Mouse (Mus musculus) ovary, adult 18-20 months (tissue): ENCODE results near the gene Fanci.

Experiments used
- DNase-seq: peaks from one replicate; pipeline ENCODE4 v3.0.0; 2022; ENCODE audit warnings: low spot score, mixed read lengths

Gene Fanci

GRCm38 (mm10) chr7:79391883-79392649 is at the start of gene Fanci:
Gene Fanci, plus strand, starts transcription at chr7:79391929.
- peak; percentile 81 for DNase-seq

GRCm38 (mm10) chr7:79345902-79346301 is 45.8 kb upstream of the Fanci start:
- DNase-seq = no peak

- no peak for DNase-seq
These were observed 45.1 kb upstream of the Fanci start for GRCm38 (mm10) chr7:79346555-79347075.

- DNase-seq = no peak
These were observed 44.5 kb upstream of the Fanci start for GRCm38 (mm10) chr7:79347108-79347813.

GRCm38 (mm10) chr7:79348816-79349215 is 42.9 kb upstream of the Fanci start:
- DNase-seq = no peak

GRCm38 (mm10) chr7:79349738-79350386 is 41.9 kb upstream of the Fanci start:
- no peak for DNase-seq

- no peak for DNase-seq
These were observed 33.2 kb upstream of the Fanci start for GRCm38 (mm10) chr7:79358350-79359182.

- DNase-seq = no peak
These were observed 32.6 kb upstream of the Fanci start for GRCm38 (mm10) chr7:79359183-79359435.

- DNase-seq = no peak
These were observed 31.7 kb upstream of the Fanci start for GRCm38 (mm10) chr7:79360056-79360455.

- no peak for DNase-seq
These were observed 29.5 kb upstream of the Fanci start for GRCm38 (mm10) chr7:79362208-79362607.

GRCm38 (mm10) chr7:79362830-79363229 is 28.9 kb upstream of the Fanci start:
- DNase-seq = no peak

- DNase-seq = no peak
These were observed 28.2 kb upstream of the Fanci start for GRCm38 (mm10) chr7:79363370-79364043.

- no peak for DNase-seq
These were observed 23.1 kb upstream of the Fanci start for GRCm38 (mm10) chr7:79368664-79369063.

GRCm38 (mm10) chr7:79369416-79369815 is 22.3 kb upstream of the Fanci start:
- no peak for DNase-seq

- peak; percentile 28 for DNase-seq
These were observed 20.3 kb upstream of the Fanci start for GRCm38 (mm10) chr7:79371321-79371879.

- DNase-seq = no peak
These were observed 17.7 kb upstream of the Fanci start for GRCm38 (mm10) chr7:79374017-79374416.

GRCm38 (mm10) chr7:79375594-79375993 is 16.1 kb upstream of the Fanci start:
- DNase-seq = no peak

- no peak for DNase-seq
These were observed 15.0 kb upstream of the Fanci start for GRCm38 (mm10) chr7:79376516-79377275.

GRCm38 (mm10) chr7:79386422-79387133 is 5.2 kb upstream of the Fanci start, which contains the start of gene Rlbp1:
Gene Rlbp1, minus strand, starts transcription at chr7:79387048.
- DNase-seq = no peak

- no peak for DNase-seq
These were observed 4.6 kb upstream of the Fanci start for GRCm38 (mm10) chr7:79387140-79387539.
